Mouse (Mus musculus) hindbrain, embryonic 14.5 days (tissue): ENCODE measurements around the gene Zfp467. TPM values are rescaled to one million over a fixed set of nuclear protein-coding genes. Genes with fewer than 3 reads are reported as not detected.

Experiments
- ATAC-seq: fragments of 200-750 bp; cut with Nextera tagmentation; 2 replicates; pipeline ENCODE4 v1.8.0; 2017; ENCODE audit warnings: moderate number of reproducible peaks, mild to moderate bottlenecking, moderate TSS enrichment, moderate library complexity; ENCODE audit not compliant: low FRiP score
- DNase-seq: peaks from one replicate; pipeline ENCODE4 v3.0.0-alpha.2; 2015; ENCODE audit warnings: low spot score
- H3K27ac ChIP-seq: fragments of 300-500 bp; sonication (generic); 2 replicates; pipeline ENCODE4 v1.5.1; 2014; ENCODE audit warnings: mild to moderate bottlenecking, moderate library complexity
- H3K27me3 ChIP-seq: fragments of 300-500 bp; sonication (generic); 2 replicates; pipeline ENCODE4 v1.6.1; 2014; ENCODE audit warnings: mild to moderate bottlenecking, low read length, mixed read lengths; ENCODE audit not compliant: control insufficient read depth, insufficient read depth
- H3K36me3 ChIP-seq: fragments of 300-500 bp; sonication (generic); replicated peaks from 2 replicates; pipeline ENCODE4 v1.6.1; 2014; ENCODE audit not compliant: control insufficient read depth, insufficient read depth
- H3K4me1 ChIP-seq: fragments of 300-500 bp; sonication (generic); replicated peaks from 2 replicates; pipeline ENCODE4 v1.6.1; 2014; ENCODE audit warnings: antibody characterized with exemption, low read length, mixed read lengths; ENCODE audit not compliant: control insufficient read depth, insufficient read depth
- H3K4me2 ChIP-seq: fragments of 300-500 bp; sonication (generic); replicated peaks from 2 replicates; pipeline ENCODE4 v1.6.1; 2014; ENCODE audit warnings: mild to moderate bottlenecking, moderate library complexity
- H3K4me3 ChIP-seq: fragments of 300-500 bp; sonication (generic); replicated peaks from 2 replicates; pipeline ENCODE4 v1.5.1; 2014; ENCODE audit warnings: mild to moderate bottlenecking, low read length
- H3K9ac ChIP-seq: fragments of 300-500 bp; sonication (generic); 2 replicates; pipeline ENCODE4 v1.6.1; 2014
- H3K9me3 ChIP-seq: fragments of 300-500 bp; sonication (generic); 2 replicates; pipeline ENCODE4 v1.6.1; 2016; ENCODE audit warnings: low read length; ENCODE audit not compliant: control insufficient read depth
- WGBS: fragments of 180-500 bp; shearing (Covaris S2); extraction: QIAGEN DNeasy Blood & Tissue Kit; methylation state at CpG from one replicate; pipeline ENCODE4 v1.1.7; 2014; 5-methylcytosine and 5-hydroxymethylcytosine counted together
- microRNA-seq: library from miRNA; unstranded; fragments of <30 nt; microRNA quantifications from one replicate; pipeline ENCODE4, GENCODE M21; 2016
- polyA plus RNA-seq: library from polyadenylated mRNA; unstranded; fragments of >200 nt; fragmentation: Nextera tagmentation; extraction: Ambion mirVana; gene quantifications from 2 replicates; pipeline ENCODE4 v1.2.1, GENCODE M21; 2014

Zfp467 gene
- polyA plus RNA-seq, 1 experiment from 2014 or later: 32.4 TPM

GRCm38 (mm10) chr6:48399906-48400305, 45.7 kb downstream of the Zfp467 start:
- Histone ChIP-seq H3K4me1 (peaks cover 19% of the 10 kb centered on the region), H3K27ac (no peak overlapping the region), H3K9ac (no peak overlapping the region), H3K27me3 (no peaks in the 10 kb centered on the region), H3K9me3 (no peaks in the 10 kb centered on the region), H3K4me2 (no peak overlapping the region), H3K4me3 (no peak overlapping the region), H3K36me3 (peaks cover 15% of the 10 kb centered on the region)
- ATAC-seq (no peak), DNase-seq (no peak)
- WGBS: 94% methylated on average over 5 of the region's 5 CpGs

- Histone ChIP-seq H3K4me1 (peaks cover 19% of the 10 kb centered on the region), H3K36me3 (no peaks in the 10 kb centered on the region), H3K4me2 (peak overlapping the region; percentile 78; the same call in 1 of the 2 replicates), H3K27me3 (no peaks in the 10 kb centered on the region), H3K4me3 (no peak overlapping the region), H3K27ac (no peak overlapping the region), H3K9me3 (no peaks in the 10 kb centered on the region), H3K9ac (peak overlapping the region; percentile 33)
- whole genome bisulfite sequencing: 59% methylated on average over 4 of the region's 4 CpGs
- ATAC-seq (no peak), DNase-seq (no peak)
Measured at GRCm38 (mm10) chr6:48397336-48397735, 48.3 kb downstream of the Zfp467 start.

GRCm38 (mm10) chr6:48396686-48397085, 48.9 kb downstream of the Zfp467 start:
- Histone ChIP-seq H3K9ac (peak overlapping the region; percentile 93), H3K36me3 (no peaks in the 10 kb centered on the region), H3K27me3 (no peaks in the 10 kb centered on the region), H3K4me1 (peaks cover 19% of the 10 kb centered on the region), H3K4me3 (peak overlapping the region; percentile 75), H3K27ac (no peak overlapping the region), H3K4me2 (peak overlapping the region; percentile 78), H3K9me3 (no peaks in the 10 kb centered on the region)
- ATAC-seq (no peak), DNase-seq (no peak)
- WGBS: 95% methylated on average over 1 of the region's 1 CpGs

- Histone ChIP-seq H3K36me3 (no peaks in the 10 kb centered on the region), H3K27me3 (no peaks in the 10 kb centered on the region), H3K4me2 (peak overlapping the region; percentile 78), H3K4me1 (peaks cover 19% of the 10 kb centered on the region), H3K27ac (peak overlapping the region; percentile 86), H3K9ac (peak overlapping the region; percentile 93), H3K9me3 (no peaks in the 10 kb centered on the region), H3K4me3 (peak overlapping the region; percentile 75)
- ATAC-seq (no peak), DNase-seq (no peak)
- WGBS: 35% methylated on average over 15 of the region's 15 CpGs
Measured at GRCm38 (mm10) chr6:48396008-48396595, 49.5 kb downstream of the Zfp467 start.

- under 1% methylated on average over 65 of the region's 65 CpGs for WGBS
- peak within 1 kb of the TSS; percentile 86 for H3K27ac ChIP-seq
- H3K9ac ChIP-seq: peak within 1 kb of the TSS; percentile 93
- ATAC-seq (peak; percentile 98), DNase-seq (peak; percentile 87)
- H3K4me3 ChIP-seq: peak within 1 kb of the TSS; percentile 75
- no peaks in the 10 kb centered on the region for H3K27me3 ChIP-seq
- H3K36me3 ChIP-seq: no peaks in the 10 kb centered on the region
- peak within 1 kb of the TSS; percentile 78 for H3K4me2 ChIP-seq
- no peaks in the 10 kb centered on the region for H3K9me3 ChIP-seq
- peaks cover 19% of the 10 kb centered on the region for H3K4me1 ChIP-seq
Measured at GRCm38 (mm10) chr6:48395105-48396007, 50.3 kb downstream of the Zfp467 start, which contains the start of gene Krba1. TSS of gene Krba1 (plus strand) at chr6:48395586.

GRCm38 (mm10) chr6:48393811-48394210, 51.8 kb downstream of the Zfp467 start:
- Histone ChIP-seq H3K27ac (no peak overlapping the region), H3K27me3 (no peaks in the 10 kb centered on the region), H3K36me3 (no peaks in the 10 kb centered on the region), H3K4me1 (peaks cover 19% of the 10 kb centered on the region), H3K4me2 (no peak overlapping the region), H3K4me3 (no peak overlapping the region), H3K9me3 (no peaks in the 10 kb centered on the region), H3K9ac (no peak overlapping the region)
- no peak for DNase-seq
- no peak for ATAC-seq

GRCm38 (mm10) chr6:48388221-48388620, 57.4 kb downstream of the Zfp467 start:
- Histone ChIP-seq H3K9me3 (no peaks in the 10 kb centered on the region), H3K9ac (no peak overlapping the region), H3K27ac (no peak overlapping the region), H3K36me3 (no peaks in the 10 kb centered on the region), H3K4me3 (no peak overlapping the region), H3K4me1 (no peaks in the 10 kb centered on the region), H3K27me3 (no peaks in the 10 kb centered on the region), H3K4me2 (no peak overlapping the region)
- DNase-seq (no peak), ATAC-seq (no peak)
- 74% methylated on average over 3 of the region's 3 CpGs for WGBS

Small RNA genes within 50 kb of the gene (microRNA-seq; reads per million reads assigned to microRNA genes)
- not detected for gene Gm24325

Other genes starting within 250 kb of the Zfp467 start
- 24.8 and 24.9 TPM in 2 replicates for gene Krba1, start 50.2 kb downstream of the Zfp467 start, polyA plus RNA-seq
- 0.20 and 0.35 TPM in 2 replicates for gene Sspo, start 2.4 kb upstream of the Zfp467 start, polyA plus RNA-seq
- gene Atp6v0e2, start 91.8 kb upstream of the Zfp467 start, polyA plus RNA-seq: 230 and 241 TPM in 2 replicates
- gene Lrrc61, start 109.0 kb upstream of the Zfp467 start, polyA plus RNA-seq: 18.2 and 20.8 TPM in 2 replicates
- 5.2 and 8.2 TPM in 2 replicates for gene Rarres2, start 127.0 kb upstream of the Zfp467 start, polyA plus RNA-seq
- gene Gm45021, start 143.8 kb upstream of the Zfp467 start, polyA plus RNA-seq: not detected in 2 replicates
- 37.4 and 41.7 TPM in 2 replicates for gene Repin1, start 148.1 kb upstream of the Zfp467 start, polyA plus RNA-seq
- gene Gm44965, start 148.1 kb upstream of the Zfp467 start, polyA plus RNA-seq: 0.74 and 0.78 TPM in 2 replicates
- gene Zfp775, start 156.2 kb upstream of the Zfp467 start, polyA plus RNA-seq: 11.8 and 13.6 TPM in 2 replicates
- 23.1 and 25.7 TPM in 2 replicates for gene AI854703, start 180.9 kb upstream of the Zfp467 start, polyA plus RNA-seq
- gene Gimap8, start 201.4 kb upstream of the Zfp467 start, polyA plus RNA-seq: 0.12 and 0.16 TPM in 2 replicates
- 1.2 and 1.6 TPM in 2 replicates for gene Gimap9, start 230.3 kb upstream of the Zfp467 start, polyA plus RNA-seq
- gene Gimap4, start 238.7 kb upstream of the Zfp467 start, polyA plus RNA-seq: 1.5 and 1.9 TPM in 2 replicates